Mouse (Mus musculus): ENCODE data around the gene Kdelr1.

DNA sequence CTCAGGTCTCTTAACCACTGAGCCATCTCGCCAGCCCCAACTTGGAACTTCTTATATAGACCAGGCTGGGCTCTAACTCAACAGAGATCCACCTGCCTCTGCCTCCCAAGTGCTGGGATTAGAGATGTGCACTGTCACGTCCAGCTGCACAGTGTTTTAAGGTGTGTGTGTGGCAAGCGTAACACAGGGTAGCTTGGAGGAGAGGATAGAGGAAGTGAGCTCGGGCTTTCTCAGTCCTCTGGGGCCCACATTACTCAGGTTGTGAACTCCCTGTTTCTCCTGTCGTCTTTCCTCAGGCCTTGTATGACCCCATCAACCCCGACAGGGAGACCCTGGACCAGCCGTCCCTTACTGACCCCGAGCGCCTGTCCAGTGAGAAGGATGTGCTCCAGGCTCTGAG, 34.0 kb downstream of the Kdelr1 start:
- TF ChIP-seq REST (IDR thresholded peaks at IDR 0.05; ENCODE audit: insufficient read depth, insufficient read length), result no peak
- no peak for TF ChIP-seq POLR2A (IDR thresholded peaks at IDR 0.05; ENCODE audit: insufficient read length, low read depth)
- TF ChIP-seq MAX (IDR thresholded peaks at IDR 0.05; ENCODE audit: low read depth), result no peak
- no peak for TF ChIP-seq TCF12 (IDR thresholded peaks at IDR 0.05; ENCODE audit: insufficient read depth, poor library complexity, severe bottlenecking)
- TF ChIP-seq MYOD1 (IDR thresholded peaks at IDR 0.05; ENCODE audit: control insufficient read depth in 1 of 3, insufficient read length in 2 of 3, low read depth in 2 of 3), result no peak
- TF ChIP-seq E2F4 (IDR thresholded peaks at IDR 0.05; ENCODE audit: insufficient read depth), result no peak
- TF ChIP-seq CEBPB (IDR thresholded peaks at IDR 0.05; ENCODE audit: insufficient read depth, poor library complexity, severe bottlenecking), result no peak
- no peak for TF ChIP-seq USF1 (IDR thresholded peaks at IDR 0.05; ENCODE audit: low read depth)

Data from myocyte (in vitro differentiated cells).